Mouse (Mus musculus): ENCODE measurements around the gene Cdh20. TPM values are rescaled to one million over a fixed set of nuclear protein-coding genes. Genes with fewer than 3 reads are reported as not detected.
A peak's percentile ranks its signal among the peaks of the same experiment; 100 is the strongest.

Gene Cdh20
- polyA plus RNA-seq, 1 experiment from 2014 or later: 0.65 TPM

- 31% methylated on average over 5 of the region's 5 CpGs for WGBS
- Histone ChIP-seq H3K27me3 (ENCODE audit: control insufficient read depth, insufficient read depth, low read length) (no peaks in the 10 kb centered on the region), H3K9ac (ENCODE audit: low read length) (no peak overlapping the region), H3K27ac (ENCODE audit: low read depth, low read length) (no peak overlapping the region), H3K36me3 (ENCODE audit: control insufficient read depth, insufficient read depth, low read length) (no peaks in the 10 kb centered on the region), H3K9me3 (ENCODE audit: control insufficient read depth, low read length) (no peaks in the 10 kb centered on the region), H3K4me2 (ENCODE audit: low read depth) (no peak overlapping the region), H3K4me1 (ENCODE audit: control insufficient read depth, insufficient read depth, low read length) (no peaks in the 10 kb centered on the region), H3K4me3 (ENCODE audit: low read depth, low read length) (no peak overlapping the region)
- DNase-seq (ENCODE audit: low spot score) (no peak), ATAC-seq (ENCODE audit: insufficient read depth, low FRiP score, low TSS enrichment) (peak; percentile 72)
Measured at GRCm38 (mm10) chr1:104986222-104986973, 218.1 kb downstream of the Cdh20 start.

- Histone ChIP-seq H3K4me2 (ENCODE audit: low read depth) (no peak overlapping the region), H3K9ac (ENCODE audit: low read length) (no peak overlapping the region), H3K36me3 (ENCODE audit: control insufficient read depth, insufficient read depth, low read length) (no peaks in the 10 kb centered on the region), H3K27me3 (ENCODE audit: control insufficient read depth, insufficient read depth, low read length) (no peaks in the 10 kb centered on the region), H3K4me1 (ENCODE audit: control insufficient read depth, insufficient read depth, low read length) (no peaks in the 10 kb centered on the region), H3K27ac (ENCODE audit: low read depth, low read length) (no peak overlapping the region), H3K9me3 (ENCODE audit: control insufficient read depth, low read length) (no peaks in the 10 kb centered on the region), H3K4me3 (ENCODE audit: low read depth, low read length) (no peak overlapping the region)
- WGBS: 87% methylated on average over 16 of the region's 16 CpGs
- ATAC-seq (ENCODE audit: insufficient read depth, low FRiP score, low TSS enrichment): no peak
- no peak for DNase-seq (ENCODE audit: low spot score)
Measured at GRCm38 (mm10) chr1:104987526-104987925, 219.2 kb downstream of the Cdh20 start.

GRCm38 (mm10) chr1:104992441-104992840 is 224.1 kb downstream of the Cdh20 start:
- H3K4me3 ChIP-seq (ENCODE audit: low read depth, low read length): no peak overlapping the region
- DNase-seq (ENCODE audit: low spot score) (no peak), ATAC-seq (ENCODE audit: insufficient read depth, low FRiP score, low TSS enrichment) (no peak)
- H3K4me2 ChIP-seq (ENCODE audit: low read depth): no peak overlapping the region
- no peaks in the 10 kb centered on the region for H3K27me3 ChIP-seq (ENCODE audit: control insufficient read depth, insufficient read depth, low read length)
- H3K9ac ChIP-seq (ENCODE audit: low read length): no peak overlapping the region
- no peak overlapping the region for H3K27ac ChIP-seq (ENCODE audit: low read depth, low read length)
- no peaks in the 10 kb centered on the region for H3K4me1 ChIP-seq (ENCODE audit: control insufficient read depth, insufficient read depth, low read length)
- H3K9me3 ChIP-seq (ENCODE audit: control insufficient read depth, low read length): no peaks in the 10 kb centered on the region
- H3K36me3 ChIP-seq (ENCODE audit: control insufficient read depth, insufficient read depth, low read length): no peaks in the 10 kb centered on the region

- Histone ChIP-seq H3K9me3 (ENCODE audit: control insufficient read depth, low read length) (no peaks in the 10 kb centered on the region), H3K36me3 (ENCODE audit: control insufficient read depth, insufficient read depth, low read length) (no peaks in the 10 kb centered on the region), H3K9ac (ENCODE audit: low read length) (peak overlapping the region; percentile 69), H3K4me3 (ENCODE audit: low read depth, low read length) (peak overlapping the region; percentile 40), H3K4me2 (ENCODE audit: low read depth) (peak overlapping the region; percentile 87), H3K27ac (ENCODE audit: low read depth, low read length) (no peak overlapping the region), H3K4me1 (ENCODE audit: control insufficient read depth, insufficient read depth, low read length) (no peaks in the 10 kb centered on the region), H3K27me3 (ENCODE audit: control insufficient read depth, insufficient read depth, low read length) (no peaks in the 10 kb centered on the region)
- ATAC-seq (ENCODE audit: insufficient read depth, low FRiP score, low TSS enrichment) (peak; percentile 86), DNase-seq (ENCODE audit: low spot score) (peak; percentile 67)
- WGBS: 8% methylated on average over 51 of the region's 51 CpGs
Measured at GRCm38 (mm10) chr1:104993905-104994611, 225.7 kb downstream of the Cdh20 start.

- H3K27me3 ChIP-seq (ENCODE audit: control insufficient read depth, insufficient read depth, low read length): no peaks in the 10 kb centered on the region
- no peak overlapping the region for H3K27ac ChIP-seq (ENCODE audit: low read depth, low read length)
- WGBS: 83% methylated on average over 3 of the region's 3 CpGs
- ATAC-seq (ENCODE audit: insufficient read depth, low FRiP score, low TSS enrichment) (no peak), DNase-seq (ENCODE audit: low spot score) (no peak)
- peak overlapping the region; percentile 87 for H3K4me2 ChIP-seq (ENCODE audit: low read depth)
- no peaks in the 10 kb centered on the region for H3K36me3 ChIP-seq (ENCODE audit: control insufficient read depth, insufficient read depth, low read length)
- H3K4me3 ChIP-seq (ENCODE audit: low read depth, low read length): no peak overlapping the region
- no peaks in the 10 kb centered on the region for H3K9me3 ChIP-seq (ENCODE audit: control insufficient read depth, low read length)
- no peak overlapping the region for H3K9ac ChIP-seq (ENCODE audit: low read length)
- no peaks in the 10 kb centered on the region for H3K4me1 ChIP-seq (ENCODE audit: control insufficient read depth, insufficient read depth, low read length)
Measured at GRCm38 (mm10) chr1:104994612-104994986, 226.3 kb downstream of the Cdh20 start.

DNA sequence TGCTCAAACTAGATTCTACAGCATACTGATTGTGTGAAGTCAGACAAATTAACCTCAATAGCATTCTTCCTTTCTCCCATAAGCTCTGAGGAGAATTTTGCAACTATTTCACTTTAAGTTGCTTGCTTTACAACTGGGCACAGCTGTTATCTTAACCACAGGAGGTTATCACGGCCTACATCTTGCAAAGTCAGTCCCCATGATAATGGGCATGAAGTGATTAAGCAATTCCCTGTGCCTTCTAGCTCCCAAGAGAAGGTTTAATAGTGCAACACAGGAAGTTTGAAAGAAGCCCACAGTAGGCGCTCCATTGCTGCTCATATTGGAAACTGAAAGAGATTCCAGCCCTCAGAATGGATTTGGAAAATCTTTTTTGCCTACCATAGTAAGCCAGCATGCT is 229.5 kb downstream of the Cdh20 start:
- ATAC-seq (ENCODE audit: insufficient read depth, low FRiP score, low TSS enrichment) (no peak), DNase-seq (ENCODE audit: low spot score) (no peak)
- Histone ChIP-seq H3K4me2 (ENCODE audit: low read depth) (no peak overlapping the region), H3K36me3 (ENCODE audit: control insufficient read depth, insufficient read depth, low read length) (no peaks in the 10 kb centered on the region), H3K27me3 (ENCODE audit: control insufficient read depth, insufficient read depth, low read length) (no peaks in the 10 kb centered on the region), H3K9me3 (ENCODE audit: control insufficient read depth, low read length) (no peaks in the 10 kb centered on the region), H3K27ac (ENCODE audit: low read depth, low read length) (no peak overlapping the region), H3K9ac (ENCODE audit: low read length) (no peak overlapping the region), H3K4me3 (ENCODE audit: low read depth, low read length) (no peak overlapping the region), H3K4me1 (ENCODE audit: control insufficient read depth, insufficient read depth, low read length) (no peaks in the 10 kb centered on the region)
- WGBS: 70% methylated on average over 2 of the region's 2 CpGs

GRCm38 (mm10) chr1:105002179-105002578 is 233.8 kb downstream of the Cdh20 start:
- ATAC-seq (ENCODE audit: insufficient read depth, low FRiP score, low TSS enrichment): no peak
- no peak overlapping the region for H3K4me3 ChIP-seq (ENCODE audit: low read depth, low read length)
- no peak overlapping the region for H3K27ac ChIP-seq (ENCODE audit: low read depth, low read length)
- WGBS: 68% methylated on average over 1 of the region's 1 CpGs
- H3K36me3 ChIP-seq (ENCODE audit: control insufficient read depth, insufficient read depth, low read length): no peaks in the 10 kb centered on the region
- H3K27me3 ChIP-seq (ENCODE audit: control insufficient read depth, insufficient read depth, low read length): no peaks in the 10 kb centered on the region
- H3K9ac ChIP-seq (ENCODE audit: low read length): no peak overlapping the region
- no peaks in the 10 kb centered on the region for H3K4me1 ChIP-seq (ENCODE audit: control insufficient read depth, insufficient read depth, low read length)
- H3K4me2 ChIP-seq (ENCODE audit: low read depth): no peak overlapping the region
- DNase-seq (ENCODE audit: low spot score): no peak
- H3K9me3 ChIP-seq (ENCODE audit: control insufficient read depth, low read length): no peaks in the 10 kb centered on the region

GRCm38 (mm10) chr1:105003786-105004185 is 235.5 kb downstream of the Cdh20 start:
- no peaks in the 10 kb centered on the region for H3K4me1 ChIP-seq (ENCODE audit: control insufficient read depth, insufficient read depth, low read length)
- H3K36me3 ChIP-seq (ENCODE audit: control insufficient read depth, insufficient read depth, low read length): no peaks in the 10 kb centered on the region
- no peak overlapping the region for H3K9ac ChIP-seq (ENCODE audit: low read length)
- 79% methylated on average over 1 of the region's 1 CpGs for WGBS
- H3K27ac ChIP-seq (ENCODE audit: low read depth, low read length): no peak overlapping the region
- H3K9me3 ChIP-seq (ENCODE audit: control insufficient read depth, low read length): no peaks in the 10 kb centered on the region
- ATAC-seq (ENCODE audit: insufficient read depth, low FRiP score, low TSS enrichment) (no peak), DNase-seq (ENCODE audit: low spot score) (no peak)
- H3K4me2 ChIP-seq (ENCODE audit: low read depth): no peak overlapping the region
- H3K4me3 ChIP-seq (ENCODE audit: low read depth, low read length): no peak overlapping the region
- H3K27me3 ChIP-seq (ENCODE audit: control insufficient read depth, insufficient read depth, low read length): no peaks in the 10 kb centered on the region

DNA sequence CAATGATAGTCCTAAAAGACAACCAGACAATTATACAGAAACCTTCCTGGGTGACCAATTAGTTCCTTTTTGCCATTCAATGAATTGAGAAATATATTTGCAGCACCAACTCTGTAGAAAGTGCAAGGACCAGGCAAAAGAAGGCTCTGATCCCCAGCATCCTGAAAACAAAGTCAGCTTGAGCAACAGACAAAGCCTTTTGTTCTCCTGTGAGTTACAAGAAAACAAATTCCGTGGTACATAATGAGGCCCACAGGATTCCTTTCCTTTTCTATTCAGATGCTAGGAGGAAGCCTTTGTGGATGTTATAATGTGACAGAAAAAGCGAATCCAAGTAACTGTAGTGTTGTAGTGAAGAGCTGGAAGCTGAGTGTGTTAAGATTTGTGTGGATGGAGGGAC is 244.3 kb downstream of the Cdh20 start:
- no peak for DNase-seq (ENCODE audit: low spot score)
- Histone ChIP-seq H3K4me2 (ENCODE audit: low read depth) (no peak overlapping the region), H3K36me3 (ENCODE audit: control insufficient read depth, insufficient read depth, low read length) (no peaks in the 10 kb centered on the region), H3K9me3 (ENCODE audit: control insufficient read depth, low read length) (no peaks in the 10 kb centered on the region), H3K27me3 (ENCODE audit: control insufficient read depth, insufficient read depth, low read length) (no peaks in the 10 kb centered on the region), H3K4me3 (ENCODE audit: low read depth, low read length) (no peak overlapping the region), H3K27ac (ENCODE audit: low read depth, low read length) (no peak overlapping the region), H3K4me1 (ENCODE audit: control insufficient read depth, insufficient read depth, low read length) (no peaks in the 10 kb centered on the region; the same call in 1 of the 2 replicates), H3K9ac (ENCODE audit: low read length) (no peak overlapping the region)
- 19% methylated on average over 2 of the region's 2 CpGs for WGBS
- no peak for ATAC-seq (ENCODE audit: insufficient read depth, low FRiP score, low TSS enrichment)

All from neural tube, embryonic 11.5 days (tissue).